Mouse (Mus musculus): ENCODE measurements around the gene Fgfr3.

GRCm38 (mm10) chr5:33731051-33731450 lies 9.6 kb downstream of the Fgfr3 start:
- TF ChIP-seq CTCF (IDR thresholded peaks at IDR 0.05; ENCODE audit: extremely low read depth, insufficient read length, insufficient replicate concordance, low read depth, low read length) (no peak), POLR2A (IDR thresholded peaks at IDR 0.05; ENCODE audit: low read depth, low read length) (no peak)
